Mouse (Mus musculus): ENCODE results near the gene Notch4. TPM values are rescaled to one million over a fixed set of nuclear protein-coding genes. Genes with fewer than 3 reads are reported as not detected.
A peak's percentile ranks its signal among the peaks of the same experiment; 100 is the strongest.

Notch4 gene
- total and polyA plus RNA-seq, 2 experiments from 2014 or later = 6.1 to 11.4 TPM

GRCm38 (mm10) chr17:34582528-34582927, 18.5 kb downstream of the Notch4 start:
- Histone ChIP-seq H3K9me3 (ENCODE audit: low read length) (no peaks in the 10 kb centered on the region), H3K4me3 (ENCODE audit: low read length) (no peak overlapping the region), H3K27ac (no peak overlapping the region), H3K9ac (replicated peaks; ENCODE audit: low read length) (no peak overlapping the region), H3K4me1 (ENCODE audit: insufficient read depth, low read length) (no peaks in the 10 kb centered on the region), H3K4me2 (ENCODE audit: low read depth, low read length) (no peak overlapping the region), H3K36me3 (ENCODE audit: insufficient read depth, low read length) (no peaks in the 10 kb centered on the region), H3K27me3 (ENCODE audit: insufficient read depth, low read length) (no peaks in the 10 kb centered on the region)
- DNase-seq (ENCODE audit: low spot score) (no peak), ATAC-seq (no peak)
- 85% methylated on average over 12 of the region's 12 CpGs for WGBS
- TF ChIP-seq CTCF (IDR thresholded peaks at IDR 0.05; ENCODE audit: low read depth) = no peak

- Histone ChIP-seq H3K27ac (no peak overlapping the region), H3K4me2 (ENCODE audit: low read depth, low read length) (no peak overlapping the region), H3K4me1 (ENCODE audit: insufficient read depth, low read length) (no peaks in the 10 kb centered on the region), H3K4me3 (ENCODE audit: low read length) (no peak overlapping the region), H3K27me3 (ENCODE audit: insufficient read depth, low read length) (no peaks in the 10 kb centered on the region), H3K9ac (replicated peaks; ENCODE audit: low read length) (no peak overlapping the region), H3K9me3 (ENCODE audit: low read length) (no peaks in the 10 kb centered on the region), H3K36me3 (ENCODE audit: insufficient read depth, low read length) (no peaks in the 10 kb centered on the region)
- no peak for TF ChIP-seq CTCF (IDR thresholded peaks at IDR 0.05; ENCODE audit: low read depth)
- no peak for DNase-seq (ENCODE audit: low spot score)
- 43% methylated on average over 7 of the region's 7 CpGs for WGBS
- ATAC-seq = no peak
Measured at GRCm38 (mm10) chr17:34583397-34583796, 19.3 kb downstream of the Notch4 start.

GRCm38 (mm10) chr17:34583819-34584218, 19.8 kb downstream of the Notch4 start:
- Histone ChIP-seq H3K9me3 (ENCODE audit: low read length) (no peaks in the 10 kb centered on the region), H3K4me3 (ENCODE audit: low read length) (no peak overlapping the region), H3K36me3 (ENCODE audit: insufficient read depth, low read length) (no peaks in the 10 kb centered on the region), H3K4me2 (ENCODE audit: low read depth, low read length) (no peak overlapping the region), H3K27me3 (ENCODE audit: insufficient read depth, low read length) (no peaks in the 10 kb centered on the region), H3K4me1 (ENCODE audit: insufficient read depth, low read length) (no peaks in the 10 kb centered on the region), H3K27ac (no peak overlapping the region), H3K9ac (replicated peaks; ENCODE audit: low read length) (no peak overlapping the region)
- 90% methylated on average over 8 of the region's 8 CpGs for WGBS
- TF ChIP-seq CTCF (IDR thresholded peaks at IDR 0.05; ENCODE audit: low read depth) = no peak
- no peak for ATAC-seq
- no peak for DNase-seq (ENCODE audit: low spot score)

GRCm38 (mm10) chr17:34585121-34585520, 21.1 kb downstream of the Notch4 start:
- TF ChIP-seq CTCF (IDR thresholded peaks at IDR 0.05; ENCODE audit: low read depth) = no peak

GRCm38 (mm10) chr17:34585877-34586771, 22.1 kb downstream of the Notch4 start:
- TF ChIP-seq CTCF (IDR thresholded peaks at IDR 0.05; ENCODE audit: low read depth) = no peak

More at GRCm38 (mm10) chr17:34585121-34585520, 21.1 kb downstream of the Notch4 start:
- H3K4me3 ChIP-seq (ENCODE audit: low read length) = no peak overlapping the region
- H3K9ac ChIP-seq (replicated peaks; ENCODE audit: low read length) = no peak overlapping the region
- H3K9me3 ChIP-seq (ENCODE audit: low read length) = no peaks in the 10 kb centered on the region
- H3K4me2 ChIP-seq (ENCODE audit: low read depth, low read length) = no peak overlapping the region
- H3K4me1 ChIP-seq (ENCODE audit: insufficient read depth, low read length) = no peaks in the 10 kb centered on the region
- H3K27ac ChIP-seq = peak overlapping the region; percentile 91; the same call in 1 of the 2 replicates
- DNase-seq (ENCODE audit: low spot score) = no peak
- no peaks in the 10 kb centered on the region for H3K36me3 ChIP-seq (ENCODE audit: insufficient read depth, low read length)
- 76% methylated on average over 8 of the region's 8 CpGs for WGBS
- ATAC-seq = no peak
- no peaks in the 10 kb centered on the region for H3K27me3 ChIP-seq (ENCODE audit: insufficient read depth, low read length)

GRCm38 (mm10) chr17:34586796-34587422, 22.8 kb downstream of the Notch4 start:
- no peaks in the 10 kb centered on the region for H3K9me3 ChIP-seq (ENCODE audit: low read length)
- WGBS = under 1% methylated on average over 38 of the region's 38 CpGs
- peak overlapping the region; percentile 86 for H3K4me2 ChIP-seq (ENCODE audit: low read depth, low read length)
- ATAC-seq (peak; percentile 87), DNase-seq (ENCODE audit: low spot score) (peak; percentile 93)
- H3K27me3 ChIP-seq (ENCODE audit: insufficient read depth, low read length) = no peaks in the 10 kb centered on the region
- peak overlapping the region; percentile 91 for H3K27ac ChIP-seq
- H3K9ac ChIP-seq (replicated peaks; ENCODE audit: low read length) = peak overlapping the region; percentile 68
- no peak for TF ChIP-seq CTCF (IDR thresholded peaks at IDR 0.05; ENCODE audit: low read depth)
- peaks cover 13% of the 10 kb centered on the region for H3K4me1 ChIP-seq (ENCODE audit: insufficient read depth, low read length)
- peak overlapping the region; percentile 52 for H3K4me3 ChIP-seq (ENCODE audit: low read length)
- H3K36me3 ChIP-seq (ENCODE audit: insufficient read depth, low read length) = no peaks in the 10 kb centered on the region

More at GRCm38 (mm10) chr17:34585877-34586771, 22.1 kb downstream of the Notch4 start:
- H3K9me3 ChIP-seq (ENCODE audit: low read length) = no peaks in the 10 kb centered on the region
- ATAC-seq (peak; percentile 2), DNase-seq (ENCODE audit: low spot score) (peak; percentile 60)
- no peaks in the 10 kb centered on the region for H3K36me3 ChIP-seq (ENCODE audit: insufficient read depth, low read length)
- peak overlapping the region; percentile 52 for H3K4me3 ChIP-seq (ENCODE audit: low read length)
- H3K27ac ChIP-seq = peak overlapping the region; percentile 91
- WGBS = 11% methylated on average over 32 of the region's 32 CpGs
- peaks cover 7% of the 10 kb centered on the region for H3K4me1 ChIP-seq (ENCODE audit: insufficient read depth, low read length)
- H3K27me3 ChIP-seq (ENCODE audit: insufficient read depth, low read length) = no peaks in the 10 kb centered on the region
- H3K9ac ChIP-seq (replicated peaks; ENCODE audit: low read length) = peak overlapping the region; percentile 68
- H3K4me2 ChIP-seq (ENCODE audit: low read depth, low read length) = peak overlapping the region; percentile 86

Data from hindbrain, postnatal 0 days (tissue).